Mouse (Mus musculus) MEL (cell line): Measurements from ENCODE around the gene Etv2.

Experiments
- CTCF ChIP-seq, 3 experiments: IDR thresholded peaks in 2 of 3; conservative IDR thresholded peaks in 1 of 3; 2 replicates each; pipeline ENCODE4 v1.5.1; 2011 to 2012; ENCODE audit warnings: low read length in 3 of 3, low read depth in 2 of 3, mild to moderate bottlenecking in 2 of 3, improper control_type of control experiment in 1 of 3, inconsistent platforms in 1 of 3, mixed read lengths in 1 of 3, moderate library complexity in 1 of 3; ENCODE audit not compliant: control insufficient read depth in 1 of 3, insufficient read depth in 1 of 3, poor library complexity in 1 of 3, severe bottlenecking in 1 of 3
- EP300 ChIP-seq, 2 experiments: IDR thresholded peaks; 2 replicates each; pipeline ENCODE4 v1.6.1; 2011; ENCODE audit warnings: improper control_type of control experiment in 2 of 2, low read length in 2 of 2, low read depth in 1 of 2, mild to moderate bottlenecking in 1 of 2
- GABPA ChIP-seq: IDR thresholded peaks from 2 replicates; pipeline ENCODE4 v1.6.1; 2012; ENCODE audit warnings: low read depth, mild to moderate bottlenecking, inconsistent platforms, low read length, improper control_type of control experiment, moderate library complexity
- HCFC1 ChIP-seq: IDR thresholded peaks from 2 replicates; pipeline ENCODE4 v1.6.1; 2012; ENCODE audit warnings: low read depth, mild to moderate bottlenecking, inconsistent platforms, low read length, improper control_type of control experiment, moderate library complexity
- NRF1 ChIP-seq: IDR thresholded peaks from 2 replicates; pipeline ENCODE4 v1.6.1; 2014; ENCODE audit warnings: low read depth, mild to moderate bottlenecking, inconsistent platforms, low read length, improper control_type of control experiment, moderate library complexity; ENCODE audit not compliant: poor library complexity, insufficient read depth, severe bottlenecking
- TCF12 ChIP-seq: IDR thresholded peaks from 2 replicates; pipeline ENCODE4 v1.6.1; 2014; ENCODE audit warnings: low read depth, mild to moderate bottlenecking, inconsistent platforms, low read length, improper control_type of control experiment, moderate library complexity
- USF2 ChIP-seq, 2 experiments: IDR thresholded peaks; 2 replicates each; pipeline ENCODE4 v1.6.1; 2011 to 2012; ENCODE audit warnings: improper control_type of control experiment in 2 of 2, low read length in 2 of 2, borderline replicate concordance in 1 of 2, inconsistent platforms in 1 of 2, low read depth in 1 of 2, mild to moderate bottlenecking in 1 of 2; ENCODE audit not compliant: insufficient read depth in 1 of 2
- ZNF384 ChIP-seq: IDR thresholded peaks from 2 replicates; pipeline ENCODE4 v1.6.1; 2012; ENCODE audit warnings: low read depth, mild to moderate bottlenecking, inconsistent platforms, low read length, improper control_type of control experiment

GRCm38 (mm10) chr7:30596093-30596492 is 39.6 kb downstream of the Etv2 start:
- TF ChIP-seq HCFC1 (no peak), EP300 (IDR thresholded peaks at IDR 0.05; ENCODE audit: low read depth in 1 of 2, low read length in 2 of 2) (no peak), TCF12 (no peak), USF2 (IDR thresholded peaks at IDR 0.05; ENCODE audit: borderline replicate concordance in 1 of 2, insufficient read depth in 1 of 2, low read depth in 1 of 2, low read length in 2 of 2) (no peak), ZNF384 (no peak), NRF1 (no peak), GABPA (no peak), CTCF (IDR thresholded peaks at IDR 0.05 in 2 of 3, conservative IDR thresholded peaks at IDR 0.05 in 1 of 3; ENCODE audit: control insufficient read depth in 1 of 3, insufficient read depth in 1 of 3, low read depth in 2 of 3, low read length in 3 of 3, poor library complexity in 1 of 3, severe bottlenecking in 1 of 3) (no peak)
